Mouse (Mus musculus): ENCODE measurements at regions not wholly inside any gene's neighbourhood (a gene's known extent, or its start where the extent isn't known, plus 50 kb on each side); places are given as distances from the start of the nearest gene placed in this dataset.

DNA sequence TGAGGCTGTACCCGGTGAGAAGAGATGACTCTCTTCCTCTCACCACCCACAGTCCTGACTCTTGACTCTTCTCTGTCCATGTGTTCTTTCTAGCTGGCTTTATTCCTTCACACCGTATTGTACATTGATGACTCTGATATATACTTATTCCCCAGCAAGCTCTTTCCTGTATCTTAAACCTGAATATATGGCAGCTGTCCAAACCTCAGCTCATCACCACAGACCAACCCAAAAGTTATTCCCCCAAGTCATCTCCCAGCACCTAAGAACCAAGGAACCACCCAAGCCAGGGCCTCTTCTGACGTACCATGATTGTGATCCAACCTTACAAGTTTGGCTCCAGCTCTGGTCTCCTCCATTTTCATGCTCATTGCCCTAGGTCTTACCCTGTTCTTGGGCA lies 99.1 kb upstream of the Prdm1 start:
- Histone ChIP-seq H3K4me1 (ENCODE audit: control insufficient read depth, insufficient read depth, low read length) (peaks cover 3% of the 10 kb centered on the region; the same call in 1 of the 2 replicates), H3K4me3 (ENCODE audit: low read depth, low read length) (no peak overlapping the region), H3K36me3 (ENCODE audit: control insufficient read depth, insufficient read depth, low read length) (no peaks in the 10 kb centered on the region), H3K27ac (ENCODE audit: low read depth, low read length) (no peak overlapping the region), H3K27me3 (ENCODE audit: control insufficient read depth, insufficient read depth, low read length) (no peaks in the 10 kb centered on the region), H3K9ac (ENCODE audit: low read length) (no peak overlapping the region), H3K9me3 (ENCODE audit: control insufficient read depth, low read length) (no peaks in the 10 kb centered on the region), H3K4me2 (ENCODE audit: low read depth) (no peak overlapping the region)
- DNase-seq (ENCODE audit: low spot score) (no peak), ATAC-seq (ENCODE audit: insufficient read depth, low FRiP score, low TSS enrichment) (no peak)
- WGBS: 97% methylated on average over 3 of the region's 3 CpGs

DNA sequence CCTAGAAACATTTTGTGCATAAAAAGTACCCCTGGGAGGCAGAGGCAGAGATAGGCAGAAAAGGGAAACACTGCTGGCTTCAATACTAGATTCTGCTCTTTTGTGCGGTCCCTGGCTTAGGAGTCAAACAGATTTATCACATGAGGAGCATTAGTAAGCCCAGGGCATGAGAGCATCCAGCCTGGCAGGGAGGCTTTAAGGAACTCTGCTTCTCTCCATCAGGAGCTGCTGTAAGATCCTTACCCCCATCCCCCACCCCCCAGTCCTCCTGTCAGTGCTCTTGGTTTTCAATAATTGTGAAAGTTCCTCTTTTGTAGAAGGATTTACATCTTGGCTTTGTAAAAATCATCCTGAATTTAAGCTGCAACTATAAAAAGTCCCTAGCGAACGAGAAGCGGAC lies 97.2 kb upstream of the Prdm1 start:
- Histone ChIP-seq H3K4me1 (ENCODE audit: control insufficient read depth, insufficient read depth, low read length) (peaks cover under 1% of the 10 kb centered on the region; the same call in 1 of the 2 replicates), H3K4me3 (ENCODE audit: low read depth, low read length) (no peak overlapping the region), H3K27ac (ENCODE audit: low read depth, low read length) (no peak overlapping the region), H3K9me3 (ENCODE audit: control insufficient read depth, low read length) (no peaks in the 10 kb centered on the region), H3K4me2 (ENCODE audit: low read depth) (no peak overlapping the region), H3K27me3 (ENCODE audit: control insufficient read depth, insufficient read depth, low read length) (no peaks in the 10 kb centered on the region), H3K9ac (ENCODE audit: low read length) (no peak overlapping the region), H3K36me3 (ENCODE audit: control insufficient read depth, insufficient read depth, low read length) (no peaks in the 10 kb centered on the region)
- 75% methylated on average over 4 of the region's 4 CpGs for WGBS
- peak; percentile 65; the same call in 1 of the 2 replicates for ATAC-seq (ENCODE audit: insufficient read depth, low FRiP score, low TSS enrichment)
- no peak for DNase-seq (ENCODE audit: low spot score)

DNA sequence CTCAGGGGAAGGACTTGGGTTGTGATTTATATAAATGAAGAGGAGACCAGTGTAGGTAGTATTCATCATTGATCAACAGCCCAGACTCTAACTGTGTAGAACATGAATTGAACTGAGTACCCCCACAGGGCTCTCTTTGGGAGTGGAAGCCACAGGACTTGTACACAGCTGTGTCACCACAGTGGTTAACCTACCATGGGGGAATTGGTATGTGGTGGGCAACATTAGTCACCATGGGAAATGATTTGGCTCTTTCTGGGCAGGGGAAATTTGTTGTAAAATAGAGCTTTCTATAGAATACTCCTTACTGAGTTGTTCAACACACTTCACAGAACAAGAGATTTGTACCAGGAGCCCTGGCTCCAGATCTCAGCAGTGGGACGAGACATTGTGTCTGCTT lies 87.3 kb upstream of the Prdm1 start:
- 95% methylated on average over 1 of the region's 1 CpGs for WGBS
- no peak overlapping the region for H3K4me3 ChIP-seq (ENCODE audit: low read depth, low read length)
- no peaks in the 10 kb centered on the region for H3K27me3 ChIP-seq (ENCODE audit: control insufficient read depth, insufficient read depth, low read length)
- ATAC-seq (ENCODE audit: insufficient read depth, low FRiP score, low TSS enrichment) (no peak), DNase-seq (ENCODE audit: low spot score) (no peak)
- H3K4me2 ChIP-seq (ENCODE audit: low read depth): no peak overlapping the region
- no peaks in the 10 kb centered on the region for H3K36me3 ChIP-seq (ENCODE audit: control insufficient read depth, insufficient read depth, low read length)
- H3K4me1 ChIP-seq (ENCODE audit: control insufficient read depth, insufficient read depth, low read length): no peaks in the 10 kb centered on the region
- H3K27ac ChIP-seq (ENCODE audit: low read depth, low read length): no peak overlapping the region
- no peak overlapping the region for H3K9ac ChIP-seq (ENCODE audit: low read length)
- no peaks in the 10 kb centered on the region for H3K9me3 ChIP-seq (ENCODE audit: control insufficient read depth, low read length)

DNA sequence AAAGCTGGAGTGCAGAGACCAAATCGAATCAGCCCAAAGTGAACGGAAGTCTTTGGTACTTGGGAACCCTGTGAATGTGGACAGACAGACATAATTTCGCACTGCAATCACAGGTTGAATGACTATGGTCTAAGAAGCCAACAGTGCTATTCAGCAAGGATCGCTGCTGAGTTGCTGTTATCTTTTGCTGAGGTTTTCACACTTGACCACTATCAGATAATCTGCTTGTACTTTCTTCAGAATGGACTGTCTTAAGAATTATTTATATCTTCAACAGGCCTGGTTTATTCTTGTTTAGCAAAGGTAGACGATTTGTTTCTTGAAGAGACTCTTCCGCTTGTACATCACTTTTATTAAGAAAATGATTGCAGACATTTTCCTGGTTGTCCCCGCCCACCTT lies 84.3 kb upstream of the Prdm1 start:
- 94% methylated on average over 7 of the region's 7 CpGs for WGBS
- no peak overlapping the region for H3K9ac ChIP-seq (ENCODE audit: low read length)
- no peak for DNase-seq (ENCODE audit: low spot score)

DNA sequence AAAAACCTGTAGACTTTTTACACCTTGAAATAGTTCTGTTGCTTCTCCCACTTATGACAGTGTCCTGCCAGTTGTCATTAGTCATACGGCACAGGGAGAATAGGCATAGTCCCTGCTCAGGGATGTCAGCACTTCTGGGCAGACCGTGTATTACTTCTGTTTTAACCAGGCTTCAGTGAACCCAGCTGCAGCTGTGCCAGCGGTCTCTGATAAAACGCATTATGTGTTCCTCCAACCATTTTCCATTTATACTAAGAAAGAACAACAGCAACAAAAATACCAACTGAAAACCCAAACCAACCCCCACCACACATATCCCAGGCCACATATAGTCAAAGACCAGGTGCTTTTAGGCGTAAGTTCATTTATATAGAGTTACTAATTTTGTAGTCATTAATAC lies 83.1 kb upstream of the Prdm1 start:
- ATAC-seq (ENCODE audit: insufficient read depth, low FRiP score, low TSS enrichment) (no peak), DNase-seq (ENCODE audit: low spot score) (no peak)
- no peak overlapping the region for H3K4me3 ChIP-seq (ENCODE audit: low read depth, low read length)
- no peaks in the 10 kb centered on the region for H3K27me3 ChIP-seq (ENCODE audit: control insufficient read depth, insufficient read depth, low read length)
- no peak overlapping the region for H3K4me2 ChIP-seq (ENCODE audit: low read depth)
- no peak overlapping the region for H3K27ac ChIP-seq (ENCODE audit: low read depth, low read length)
- 93% methylated on average over 5 of the region's 5 CpGs for WGBS
- H3K9ac ChIP-seq (ENCODE audit: low read length): no peak overlapping the region
- no peaks in the 10 kb centered on the region for H3K9me3 ChIP-seq (ENCODE audit: control insufficient read depth, low read length)
- H3K36me3 ChIP-seq (ENCODE audit: control insufficient read depth, insufficient read depth, low read length): no peaks in the 10 kb centered on the region
- no peaks in the 10 kb centered on the region for H3K4me1 ChIP-seq (ENCODE audit: control insufficient read depth, insufficient read depth, low read length)

More for the DNA sequence above, 84.3 kb upstream of the Prdm1 start:
- Histone ChIP-seq H3K4me1 (ENCODE audit: control insufficient read depth, insufficient read depth, low read length) (no peaks in the 10 kb centered on the region), H3K4me3 (ENCODE audit: low read depth, low read length) (no peak overlapping the region), H3K9me3 (ENCODE audit: control insufficient read depth, low read length) (no peaks in the 10 kb centered on the region), H3K27ac (ENCODE audit: low read depth, low read length) (no peak overlapping the region), H3K36me3 (ENCODE audit: control insufficient read depth, insufficient read depth, low read length) (no peaks in the 10 kb centered on the region), H3K27me3 (ENCODE audit: control insufficient read depth, insufficient read depth, low read length) (no peaks in the 10 kb centered on the region), H3K4me2 (ENCODE audit: low read depth) (no peak overlapping the region)
- no peak for ATAC-seq (ENCODE audit: insufficient read depth, low FRiP score, low TSS enrichment)

DNA sequence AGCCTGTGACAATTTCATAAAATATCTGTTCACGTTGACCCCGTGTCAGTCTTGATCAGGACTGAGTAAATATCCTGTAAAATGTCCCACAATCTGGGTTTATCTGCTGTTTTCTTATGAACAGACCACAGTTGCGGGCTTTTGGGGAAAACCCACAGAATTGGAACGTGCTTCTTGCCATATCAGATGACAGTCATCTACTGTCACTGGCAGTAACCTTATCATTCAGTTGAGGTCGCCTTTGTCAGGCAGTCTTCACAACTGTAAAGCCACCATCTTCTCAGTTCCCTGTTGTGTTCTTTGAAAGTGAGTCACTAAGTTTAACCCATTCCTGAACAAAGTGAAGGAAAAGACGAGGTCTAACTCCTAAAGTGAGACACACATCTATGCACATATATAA lies 80.9 kb upstream of the Prdm1 start:
- no peaks in the 10 kb centered on the region for H3K36me3 ChIP-seq (ENCODE audit: control insufficient read depth, insufficient read depth, low read length)
- no peak for ATAC-seq (ENCODE audit: insufficient read depth, low FRiP score, low TSS enrichment)
- H3K27me3 ChIP-seq (ENCODE audit: control insufficient read depth, insufficient read depth, low read length): no peaks in the 10 kb centered on the region
- no peak overlapping the region for H3K4me3 ChIP-seq (ENCODE audit: low read depth, low read length)
- DNase-seq (ENCODE audit: low spot score): no peak
- 77% methylated on average over 6 of the region's 6 CpGs for WGBS
- no peak overlapping the region for H3K4me2 ChIP-seq (ENCODE audit: low read depth)
- no peak overlapping the region for H3K9ac ChIP-seq (ENCODE audit: low read length)
- H3K4me1 ChIP-seq (ENCODE audit: control insufficient read depth, insufficient read depth, low read length): no peaks in the 10 kb centered on the region
- no peaks in the 10 kb centered on the region for H3K9me3 ChIP-seq (ENCODE audit: control insufficient read depth, low read length)
- H3K27ac ChIP-seq (ENCODE audit: low read depth, low read length): no peak overlapping the region

DNA sequence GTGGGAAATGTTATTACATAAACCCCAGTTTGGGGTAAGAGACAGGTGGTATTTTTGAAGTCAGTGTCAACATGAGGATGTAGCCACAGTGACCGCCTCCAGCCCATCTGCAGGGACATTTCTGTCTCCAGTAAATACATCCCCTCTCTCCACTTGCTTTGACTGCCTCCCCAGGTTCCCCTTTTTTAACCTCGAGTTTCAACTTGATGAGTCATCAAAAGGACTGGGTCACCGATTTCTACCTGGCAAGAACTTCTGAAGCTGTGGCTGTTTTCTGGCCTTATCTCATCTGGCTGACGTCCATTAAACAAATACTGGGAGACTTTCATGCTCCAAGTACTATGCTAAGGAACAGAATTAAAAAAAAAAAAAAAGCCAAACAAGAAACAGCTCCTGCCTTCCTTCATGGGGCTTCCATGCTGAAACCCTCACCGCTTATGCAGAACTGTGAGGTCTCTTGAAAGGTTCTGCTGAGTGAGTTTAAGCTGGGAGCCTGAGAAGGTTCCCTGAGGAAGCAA lies 79.1 kb upstream of the Prdm1 start:
- Histone ChIP-seq H3K4me3 (ENCODE audit: low read depth, low read length) (no peak overlapping the region), H3K27ac (ENCODE audit: low read depth, low read length) (no peak overlapping the region), H3K4me1 (ENCODE audit: control insufficient read depth, insufficient read depth, low read length) (no peaks in the 10 kb centered on the region), H3K36me3 (ENCODE audit: control insufficient read depth, insufficient read depth, low read length) (no peaks in the 10 kb centered on the region), H3K27me3 (ENCODE audit: control insufficient read depth, insufficient read depth, low read length) (no peaks in the 10 kb centered on the region), H3K9me3 (ENCODE audit: control insufficient read depth, low read length) (no peaks in the 10 kb centered on the region), H3K4me2 (ENCODE audit: low read depth) (no peak overlapping the region), H3K9ac (ENCODE audit: low read length) (no peak overlapping the region)
- ATAC-seq (ENCODE audit: insufficient read depth, low FRiP score, low TSS enrichment) (no peak), DNase-seq (ENCODE audit: low spot score) (no peak)
- WGBS: 78% methylated on average over 5 of the region's 5 CpGs

DNA sequence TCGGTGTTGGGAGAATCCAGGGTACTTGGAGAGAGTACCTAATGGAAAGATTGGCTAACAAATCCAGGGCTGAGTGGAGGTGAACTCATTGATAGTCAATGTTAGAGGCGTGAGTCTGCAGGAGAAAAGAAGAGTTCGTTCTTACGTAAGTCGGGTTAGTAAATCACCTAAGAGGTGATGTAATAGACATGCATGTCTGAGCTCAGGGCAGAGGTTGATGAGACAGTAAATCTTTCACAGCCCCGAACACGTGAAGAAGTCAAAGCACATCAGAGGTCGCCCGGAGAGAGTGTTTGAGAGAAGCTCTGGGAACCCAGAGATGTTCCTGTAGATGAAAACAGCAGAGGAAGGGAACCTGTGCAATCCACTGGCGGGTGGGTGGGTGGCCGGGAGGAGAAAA lies 76.2 kb upstream of the Prdm1 start:
- H3K9me3 ChIP-seq (ENCODE audit: control insufficient read depth, low read length): no peaks in the 10 kb centered on the region
- WGBS: 80% methylated on average over 11 of the region's 11 CpGs
- DNase-seq (ENCODE audit: low spot score) (no peak), ATAC-seq (ENCODE audit: insufficient read depth, low FRiP score, low TSS enrichment) (no peak)
- no peak overlapping the region for H3K4me2 ChIP-seq (ENCODE audit: low read depth)
- no peak overlapping the region for H3K27ac ChIP-seq (ENCODE audit: low read depth, low read length)
- no peak overlapping the region for H3K9ac ChIP-seq (ENCODE audit: low read length)
- H3K36me3 ChIP-seq (ENCODE audit: control insufficient read depth, insufficient read depth, low read length): no peaks in the 10 kb centered on the region
- no peaks in the 10 kb centered on the region for H3K27me3 ChIP-seq (ENCODE audit: control insufficient read depth, insufficient read depth, low read length)
- no peak overlapping the region for H3K4me3 ChIP-seq (ENCODE audit: low read depth, low read length)
- H3K4me1 ChIP-seq (ENCODE audit: control insufficient read depth, insufficient read depth, low read length): no peaks in the 10 kb centered on the region

DNA sequence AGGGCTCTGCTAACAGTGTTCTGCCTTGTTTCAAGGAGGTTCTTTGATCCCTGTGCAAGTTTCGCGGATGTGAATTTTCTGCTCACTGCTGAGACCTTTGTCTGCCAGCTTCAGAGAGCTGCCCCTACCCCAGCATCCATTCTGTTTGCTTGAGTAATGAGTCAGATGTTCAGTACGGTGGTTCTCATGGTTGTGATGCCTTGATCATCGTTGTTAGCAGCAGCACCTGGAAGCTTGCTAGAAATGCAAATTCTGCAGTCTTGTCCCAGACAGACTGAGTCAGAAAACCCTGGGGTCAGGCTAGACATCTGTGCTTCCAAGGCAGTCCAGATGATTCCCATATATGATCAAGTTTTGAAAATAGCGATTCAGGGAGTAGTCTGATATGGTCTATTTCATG lies 75.2 kb upstream of the Prdm1 start:
- DNase-seq (ENCODE audit: low spot score): no peak
- no peak overlapping the region for H3K27ac ChIP-seq (ENCODE audit: low read depth, low read length)

More for the DNA sequence above, 75.2 kb upstream of the Prdm1 start:
- 82% methylated on average over 5 of the region's 5 CpGs for WGBS
- H3K36me3 ChIP-seq (ENCODE audit: control insufficient read depth, insufficient read depth, low read length): no peaks in the 10 kb centered on the region
- no peak for ATAC-seq (ENCODE audit: insufficient read depth, low FRiP score, low TSS enrichment)
- H3K4me3 ChIP-seq (ENCODE audit: low read depth, low read length): no peak overlapping the region
- no peaks in the 10 kb centered on the region for H3K4me1 ChIP-seq (ENCODE audit: control insufficient read depth, insufficient read depth, low read length)
- H3K4me2 ChIP-seq (ENCODE audit: low read depth): no peak overlapping the region
- no peaks in the 10 kb centered on the region for H3K27me3 ChIP-seq (ENCODE audit: control insufficient read depth, insufficient read depth, low read length)
- no peak overlapping the region for H3K9ac ChIP-seq (ENCODE audit: low read length)
- H3K9me3 ChIP-seq (ENCODE audit: control insufficient read depth, low read length): no peaks in the 10 kb centered on the region
